Mouse (Mus musculus): ENCODE results near the gene Unc93a.
"Not testable (repeated sequence)": the region's sequence is repeated elsewhere in the genome, so short reads cannot be mapped to it uniquely, and the experiment has no call there.

DNA sequence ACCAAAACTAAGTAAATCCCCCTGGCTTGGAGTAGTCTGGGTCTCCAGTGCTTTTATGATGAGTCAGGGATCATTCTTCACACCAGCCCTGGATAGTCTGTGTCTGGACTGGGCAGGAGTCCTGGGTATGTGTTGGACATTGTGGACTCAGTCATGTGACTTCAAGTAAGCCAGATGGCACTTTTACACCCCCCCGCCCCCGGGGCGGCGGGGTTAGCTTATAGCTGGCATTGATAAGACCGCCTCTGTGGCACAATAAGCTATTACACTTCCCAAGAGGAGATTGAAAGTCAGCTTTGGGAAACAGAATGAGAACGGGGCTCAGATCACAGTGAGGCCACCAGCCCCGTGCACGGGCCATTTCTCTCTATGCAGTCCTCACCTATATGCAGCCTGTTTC is 742 bp upstream of the Unc93a start:
- TF ChIP-seq POLR2A (IDR thresholded peaks at IDR 0.05; ENCODE audit: low read depth, low read length); MYC (IDR thresholded peaks at IDR 0.05; ENCODE audit: low read depth, low read length); NELFE (IDR thresholded peaks at IDR 0.05; ENCODE audit: low read depth, low read length); ETS1 (conservative IDR thresholded peaks at IDR 0.05; ENCODE audit: low read depth, low read length); MXI1 (IDR thresholded peaks at IDR 0.05; ENCODE audit: low read depth, low read length); SMC3 (IDR thresholded peaks at IDR 0.05; ENCODE audit: low read depth, low read length); EP300 (IDR thresholded peaks at IDR 0.05; ENCODE audit: low read length); CTCF (conservative IDR thresholded peaks at IDR 0.05 in 1 of 2, IDR thresholded peaks at IDR 0.05 in 1 of 2; ENCODE audit: low read depth in 2 of 2, low read length in 2 of 2); E2F4 (IDR thresholded peaks at IDR 0.05; ENCODE audit: insufficient replicate concordance, low read depth, low read length): not testable (repeated sequence)
